Mouse (Mus musculus) kidney, adult 18-20 months (tissue): ENCODE data around the gene Pes1.
"Not testable (repeated sequence)": the region's sequence is repeated elsewhere in the genome, so short reads cannot be mapped to it uniquely, and the experiment has no call there.

Source experiments
- DNase-seq: peaks from one replicate; pipeline ENCODE4 v3.0.0; 2021

The Pes1 gene

DNA sequence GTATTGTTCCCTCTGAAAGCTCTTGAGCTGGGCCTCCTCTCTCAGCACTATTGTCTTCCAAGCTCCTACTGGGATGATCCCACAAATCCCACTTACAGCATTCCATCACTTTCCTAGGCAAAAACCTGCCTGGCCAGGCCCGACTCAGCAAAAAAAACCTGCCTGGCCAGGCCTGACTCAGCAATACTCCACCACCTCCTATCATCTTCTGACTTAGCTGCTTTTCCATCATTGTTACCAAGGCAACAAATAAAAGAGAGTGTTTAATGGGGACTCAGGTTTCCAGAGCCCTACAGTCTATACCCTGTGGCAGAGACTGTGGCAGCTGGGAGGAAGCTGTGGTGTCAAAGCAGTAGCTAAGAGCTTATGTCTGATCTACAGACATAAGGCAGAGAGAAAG lies 48.8 kb downstream of the Pes1 start:
- no peak for DNase-seq

DNA sequence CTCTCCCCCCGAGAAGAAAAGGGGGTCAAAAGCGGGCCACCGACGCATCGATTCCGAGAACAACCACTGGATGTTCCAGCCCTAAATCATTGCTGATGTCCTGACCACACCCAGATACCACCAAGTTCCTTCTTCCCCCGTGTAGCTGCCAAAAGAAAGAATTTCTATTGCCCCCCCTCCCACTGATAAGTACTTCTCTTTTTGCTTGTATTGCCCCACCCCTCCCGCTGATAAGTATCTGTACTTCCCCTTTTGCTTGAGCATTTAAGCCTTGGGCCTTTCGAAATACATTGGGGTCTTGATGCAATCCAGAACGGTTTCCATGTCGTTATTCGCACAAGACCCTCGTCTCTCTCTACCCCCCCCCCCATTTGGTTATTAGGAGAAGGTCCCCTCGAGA lies 52.0 kb downstream of the Pes1 start:
- DNase-seq = not testable (repeated sequence)

DNA sequence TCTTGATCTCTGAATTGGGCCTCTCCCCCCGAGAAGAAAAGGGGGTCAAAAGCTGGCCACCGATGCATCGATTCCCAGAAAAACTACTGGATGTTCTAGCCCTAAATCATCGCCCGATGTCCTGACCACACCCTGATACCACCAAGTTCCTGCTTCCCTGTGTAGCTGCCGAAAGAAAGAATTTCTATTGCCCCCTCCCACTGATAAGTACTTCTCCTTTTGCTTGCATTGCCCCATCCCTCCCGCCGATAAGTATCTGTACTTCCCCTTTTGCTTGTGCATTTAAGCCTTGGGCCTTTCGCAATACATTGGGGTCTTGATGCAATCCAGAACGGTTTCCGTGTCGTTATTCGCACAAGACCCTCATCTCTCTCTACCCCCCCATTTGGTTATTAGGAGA lies 58.3 kb downstream of the Pes1 start:
- not testable (repeated sequence) for DNase-seq

- no peak for DNase-seq
Observed at GRCm38 (mm10) chr11:4023321-4023720, 59.5 kb downstream of the Pes1 start.

GRCm38 (mm10) chr11:4027066-4027465 lies 63.3 kb downstream of the Pes1 start:
- DNase-seq = no peak

DNA sequence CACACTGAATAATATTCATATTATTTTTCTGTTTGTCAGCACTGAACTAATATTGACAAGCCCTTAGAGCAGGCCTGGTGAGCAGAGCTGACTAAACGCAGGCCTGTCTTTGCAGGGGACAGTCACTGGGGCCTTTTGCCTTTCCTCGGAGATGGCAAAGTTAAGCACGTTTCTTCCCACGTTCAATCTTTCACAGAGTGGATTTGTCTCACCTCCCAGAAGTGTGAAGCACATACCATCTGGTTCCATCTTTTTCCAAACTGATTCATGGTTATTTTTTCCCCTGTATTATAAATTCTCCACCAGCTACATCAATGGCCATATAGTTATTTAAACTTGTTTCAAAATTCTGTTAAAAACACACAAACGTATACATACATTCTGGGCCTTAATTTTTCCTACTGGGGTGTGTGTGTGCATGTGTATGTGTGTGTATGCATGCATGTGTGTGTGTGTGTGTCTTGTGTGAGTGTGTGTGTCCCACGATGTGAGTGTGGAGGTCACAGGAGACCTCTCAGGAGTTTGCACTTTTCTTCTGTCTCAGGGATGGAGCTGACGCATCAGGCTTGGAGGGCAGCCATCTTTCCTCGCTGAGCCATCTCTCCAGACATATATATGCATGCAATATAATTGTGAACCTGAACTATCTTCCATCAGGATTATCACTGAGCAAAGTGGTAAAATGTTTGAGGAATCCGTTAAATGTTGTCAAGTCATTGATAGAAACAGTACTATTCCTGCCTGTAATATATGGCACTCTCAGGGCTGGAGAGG lies 64.0 kb downstream of the Pes1 start:
- no peak for DNase-seq

DNA sequence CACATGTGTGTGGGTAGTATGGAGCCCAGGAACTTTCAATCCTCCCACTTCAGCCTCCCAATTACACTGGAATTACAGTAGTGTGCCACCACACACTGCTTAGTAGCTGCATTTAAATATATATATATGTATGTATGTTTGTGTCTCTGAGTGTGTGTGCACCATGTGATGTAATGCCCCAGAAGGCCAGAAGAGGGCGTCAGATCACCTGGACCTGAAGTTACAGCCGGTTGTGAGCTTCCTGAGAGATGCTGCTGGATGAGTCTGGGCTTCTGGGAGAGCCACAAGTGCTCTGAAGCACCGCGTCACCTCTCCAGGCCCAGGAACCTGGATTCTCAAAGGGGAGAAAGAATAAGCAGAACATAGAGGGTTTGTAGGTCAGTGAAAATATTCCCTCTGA lies 65.6 kb downstream of the Pes1 start:
- DNase-seq = no peak
